Comparison of ENCODE assay signal across 20 mouse cellular contexts in genomic region chr4:141405314-141405622, GRCm38 (mm10). TPM values are rescaled to one million over a fixed set of nuclear protein-coding genes. Genes with fewer than 3 reads are reported as not detected.
DNase-seq lines count a peak whose midpoint lies in the region; ATAC-seq and TF ChIP-seq lines count a peak whose summit lies in the region.
"Had no signal": no experiment of that assay in that cellular context is flagged by ENCODE, and none has a peak within 500 bp of the region (broad histone marks: within the 10 kb centered on the region; RNA-seq: fewer than 3 reads in every experiment).

No protein-coding gene starts in this region.

- TF ChIP-seq CTCF in CH12.LX (conservative IDR thresholded peaks at IDR 0.05 in 1 of 2, IDR thresholded peaks at IDR 0.05 in 1 of 2; ENCODE audit: low read depth in 2 of 2, low read length in 2 of 2) (no peak), MEL (IDR thresholded peaks at IDR 0.05 in 2 of 3, conservative IDR thresholded peaks at IDR 0.05 in 1 of 3; ENCODE audit: control insufficient read depth in 1 of 3, insufficient read depth in 1 of 3, low read depth in 2 of 3, low read length in 3 of 3, poor library complexity in 1 of 3, severe bottlenecking in 1 of 3) (no peak)

- 0 out of 2 replicates have a peak, but pooled peaks have one; percentile 3 for ATAC-seq in heart, embryonic 14.5 days (ENCODE audit: insufficient number of reproducible peaks, insufficient read depth, low FRiP score, low read depth)
- ATAC-seq in midbrain, embryonic 11.5 days (ENCODE audit: low FRiP score): no peak; the same call in 1 of the 2 replicates
- ATAC-seq in midbrain, embryonic 13.5 days: no peak

- H3K79me2 ChIP-seq in CH12.LX (replicated peaks; ENCODE audit: control insufficient read depth, extremely low read depth, insufficient read depth, poor library complexity, severe bottlenecking): no peaks in the 10 kb centered on the region
- H3K79me2 ChIP-seq in MEL (ENCODE audit: control insufficient read depth, insufficient read depth, low read length, poor library complexity): no peaks in the 10 kb centered on the region

- no peaks in the 10 kb centered on the region for H3K9me3 ChIP-seq in heart, embryonic 14.5 days (ENCODE audit: control insufficient read depth, low read length)
- no peaks in the 10 kb centered on the region for H3K9me3 ChIP-seq in midbrain, embryonic 11.5 days (ENCODE audit: control insufficient read depth, low read length)
- no peaks in the 10 kb centered on the region for H3K9me3 ChIP-seq in midbrain, embryonic 13.5 days
- no peaks in the 10 kb centered on the region for H3K9me3 ChIP-seq in CH12.LX (replicated peaks; ENCODE audit: low read length)
- H3K9me3 ChIP-seq in MEL (replicated peaks; ENCODE audit: insufficient read depth, low read length): no peaks in the 10 kb centered on the region
- H3K9me3 ChIP-seq: embryonic facial prominence, embryonic 15.5 days; forebrain, embryonic 10.5 days; G1E; hindbrain, embryonic 12.5 days; intestine, embryonic 15.5 days had no signal

- in situ Hi-C loops in CH12.LX (cut with MboI; ENCODE audit: low pct_ligation_motif_present, low pct_unique_long_range_greater_than_20kb, low sequenced_read_pairs): loop anchor here (5.0 to 25.0 kb wide), 3 partner anchors 177 to 682 kb away; partner anchors contain the start of gene Tmem51

- no peak overlapping the region for H3K9ac ChIP-seq in heart, embryonic 14.5 days (ENCODE audit: low read length)
- no peak overlapping the region for H3K9ac ChIP-seq in midbrain, embryonic 11.5 days (ENCODE audit: low read length)
- H3K9ac ChIP-seq in midbrain, embryonic 13.5 days (replicated peaks): no peak overlapping the region
- H3K9ac ChIP-seq in CH12.LX (ENCODE audit: insufficient read depth, low read depth): no peak overlapping the region
- no peak overlapping the region for H3K9ac ChIP-seq in MEL (ENCODE audit: control insufficient read depth, low read depth, low read length, poor library complexity, severe bottlenecking)

- intact Hi-C loops in heart, postnatal 14 days (cut with DNase I): loop anchor here (1.0 to 2.0 kb wide), 3 partner anchors 25 to 170 kb away; no protein-coding TSS in a partner anchor

- H3K4me3 ChIP-seq in heart, embryonic 14.5 days (ENCODE audit: control insufficient read depth in 1 of 2, insufficient read depth in 1 of 2, low read depth in 1 of 2, low read length in 2 of 2): no peak overlapping the region
- no peak overlapping the region for H3K4me3 ChIP-seq in midbrain, embryonic 11.5 days (ENCODE audit: low read depth, low read length)
- no peak overlapping the region for H3K4me3 ChIP-seq in midbrain, embryonic 13.5 days (replicated peaks)
- H3K4me3 ChIP-seq in CH12.LX (replicated peaks in 1 of 3; ENCODE audit: low read depth in 2 of 3, low read length in 2 of 3, poor library complexity in 1 of 3): no peak overlapping the region
- H3K4me3 ChIP-seq in MEL (ENCODE audit: control insufficient read depth in 1 of 2, insufficient read depth in 1 of 2, low read depth in 2 of 2, low read length in 2 of 2): no peak overlapping the region
- H3K4me3 ChIP-seq: erythroblast, embryonic 14.5 days; gastrocnemius, adult 2 months; hindbrain, embryonic 12.5 days; intestine, embryonic 15.5 days had no signal

- TF ChIP-seq EP300 in CH12.LX (IDR thresholded peaks at IDR 0.05; ENCODE audit: low read length) (no peak), MEL (IDR thresholded peaks at IDR 0.05; ENCODE audit: low read depth in 1 of 2, low read length in 2 of 2) (no peak)

- H3K4me2 ChIP-seq in heart, embryonic 14.5 days (ENCODE audit: low read length): no peak overlapping the region
- no peak overlapping the region for H3K4me2 ChIP-seq in midbrain, embryonic 11.5 days
- H3K4me2 ChIP-seq in midbrain, embryonic 13.5 days (replicated peaks): no peak overlapping the region
- no peak overlapping the region for H3K4me2 ChIP-seq in CH12.LX (ENCODE audit: insufficient read depth, low read depth, poor library complexity, severe bottlenecking)

- no peak for TF ChIP-seq POLR2A in CH12.LX (IDR thresholded peaks at IDR 0.05; ENCODE audit: low read depth, low read length)
- no peak for TF ChIP-seq POLR2A in MEL (IDR thresholded peaks at IDR 0.05; ENCODE audit: control insufficient read depth in 1 of 2, insufficient read depth in 1 of 2, low read depth in 1 of 2, low read length in 2 of 2, poor library complexity in 1 of 2)

- TF ChIP-seq RAD21 in CH12.LX (IDR thresholded peaks at IDR 0.05; ENCODE audit: low read depth, low read length) (no peak), MEL (IDR thresholded peaks at IDR 0.05; ENCODE audit: low read depth, low read length) (no peak)

- WGBS in heart, embryonic 14.5 days: 85% methylated on average over 3 of the region's 3 CpGs
- 93% methylated on average over 3 of the region's 3 CpGs for WGBS in midbrain, embryonic 11.5 days
- WGBS in midbrain, embryonic 13.5 days: 86% methylated on average over 3 of the region's 3 CpGs

- no peak for DNase-seq in heart, postnatal 14 days
- DNase-seq in midbrain, embryonic 11.5 days (ENCODE audit: low spot score, missing footprints): peak; percentile 44
- DNase-seq in CH12.LX (ENCODE audit: extremely low read depth) (no peak), MEL (ENCODE audit: low read depth, low spot score) (no peak)
- no peak for DNase-seq in adrenal gland, adult 8-10 months

- peaks cover 21 to 22% of the 10 kb centered on the region in 2 experiments for H3K4me1 ChIP-seq in heart, embryonic 14.5 days (ENCODE audit: control insufficient read depth in 2 of 2, insufficient read depth in 2 of 2, low read length in 2 of 2)
- H3K4me1 ChIP-seq in midbrain, embryonic 11.5 days (ENCODE audit: control insufficient read depth, insufficient read depth, low read length): 0 out of 2 replicates have a peak, but pooled peaks cover 2% of the 10 kb centered on the region
- H3K4me1 ChIP-seq in midbrain, embryonic 13.5 days (replicated peaks): no peaks in the 10 kb centered on the region
- H3K4me1 ChIP-seq in CH12.LX (ENCODE audit: control insufficient read depth in 1 of 2, insufficient read depth in 2 of 2) (peaks cover 14 to 29% of the 10 kb centered on the region in 2 experiments), MEL (ENCODE audit: control insufficient read depth in 1 of 2, insufficient read depth in 2 of 2, low read length in 2 of 2) (no peaks in the 10 kb centered on the region)

- no peak overlapping the region for H3K27ac ChIP-seq in heart, embryonic 14.5 days (replicated peaks in 1 of 2; ENCODE audit: control insufficient read depth in 1 of 2, insufficient read depth in 1 of 2, low read depth in 2 of 2, low read length in 2 of 2)
- no peak overlapping the region for H3K27ac ChIP-seq in midbrain, embryonic 11.5 days (ENCODE audit: low read depth, low read length)
- no peak overlapping the region for H3K27ac ChIP-seq in midbrain, embryonic 13.5 days
- H3K27ac ChIP-seq in CH12.LX (ENCODE audit: insufficient read depth, low read depth) (no peak overlapping the region), MEL (ENCODE audit: control insufficient read depth, low read depth, low read length) (no peak overlapping the region)
- H3K27ac ChIP-seq: embryonic facial prominence, embryonic 15.5 days; forebrain, embryonic 10.5 days; gastrocnemius, adult 2 months; hindbrain, embryonic 12.5 days; intestine, embryonic 15.5 days had no signal

- no peaks in the 10 kb centered on the region for H3K27me3 ChIP-seq in heart, embryonic 14.5 days (ENCODE audit: control insufficient read depth, insufficient read depth, low read length)
- H3K27me3 ChIP-seq in midbrain, embryonic 11.5 days (ENCODE audit: control insufficient read depth, insufficient read depth, low read length): no peaks in the 10 kb centered on the region
- H3K27me3 ChIP-seq in midbrain, embryonic 13.5 days: peaks cover 6% of the 10 kb centered on the region; the same call in 1 of the 2 replicates
- H3K27me3 ChIP-seq in CH12.LX (replicated peaks) (peaks cover 11% of the 10 kb centered on the region), MEL (ENCODE audit: control insufficient read depth in 1 of 2, insufficient read depth in 2 of 2, low read length in 2 of 2) (no peaks in the 10 kb centered on the region)
- H3K27me3 ChIP-seq: embryonic facial prominence, embryonic 15.5 days had no signal

- dilution Hi-C loops in CH12.LX (cut with MboI; ENCODE audit: extremely low pct_ligation_motif_present, extremely low pct_unique_long_range_greater_than_20kb, low sequenced_read_pairs): no loop called here

- H3K36me3 ChIP-seq in heart, embryonic 14.5 days (ENCODE audit: control insufficient read depth, insufficient read depth, low read length): no peaks in the 10 kb centered on the region
- no peaks in the 10 kb centered on the region for H3K36me3 ChIP-seq in midbrain, embryonic 11.5 days (ENCODE audit: control insufficient read depth, insufficient read depth, low read length)
- no peaks in the 10 kb centered on the region for H3K36me3 ChIP-seq in midbrain, embryonic 13.5 days
- no peaks in the 10 kb centered on the region for H3K36me3 ChIP-seq in CH12.LX (replicated peaks in 1 of 2; ENCODE audit: control insufficient read depth in 1 of 2, insufficient read depth in 1 of 2, low read length in 1 of 2)
- H3K36me3 ChIP-seq in MEL (ENCODE audit: control insufficient read depth in 1 of 2, insufficient read depth in 2 of 2, low read length in 2 of 2): no peaks in the 10 kb centered on the region
- H3K36me3 ChIP-seq: embryonic facial prominence, embryonic 15.5 days; forebrain, embryonic 10.5 days; G1E; hindbrain, embryonic 12.5 days; intestine, embryonic 15.5 days had no signal

RNA-seq across cellular contexts. Expression of gene Clcnka, which starts 6.7 kb away (rescaled TPM):
- not detected in 2 replicates for polyA plus RNA-seq in heart, embryonic 14.5 days (2014; fragmentation: Nextera tagmentation; extraction: Ambion mirVana)
- not detected for total RNA-seq in heart, postnatal 14 days (2021)
- not detected in 2 replicates for polyA plus RNA-seq in midbrain, embryonic 11.5 days (2014; fragmentation: Nextera tagmentation; extraction: Ambion mirVana)
- 0.09 TPM in 1 of 2 replicates, not detected in the other for polyA plus RNA-seq in midbrain, embryonic 13.5 days (2015; fragmentation: Nextera tagmentation; extraction: Ambion mirVana)
- total RNA-seq in CH12.LX (2012; rRNA removed) (not detected in 2 replicates), CH12.LX (2014; rRNA removed) (not detected in 2 replicates), MEL (2012; rRNA removed) (not detected in 2 replicates)
- polyA plus RNA-seq in CH12.LX (2012; ENCODE audit: insufficient read length, low read depth) (not detected in 2 replicates), MEL (2012; ENCODE audit: insufficient read depth in 1 of 2, insufficient read length in 2 of 2, low read depth in 1 of 2, low replicate concordance in 2 of 2, missing spikeins in 1 of 2) (not detected)
- not detected for total RNA-seq in adrenal gland, adult 8-10 months (2022)
- total RNA-seq: adrenal gland, postnatal 14 days; G1E; gastrocnemius, adult 2 months; granulocyte monocyte progenitor cell, adult 5-6 weeks; heart, postnatal 4 days had no signal
- polyA plus RNA-seq: erythroblast, embryonic 14.5 days; forebrain, embryonic 14.5 days; G1E had no signal

RNA-seq across cellular contexts. Expression of gene Clcnkb, which starts 10.5 kb away (rescaled TPM):
- polyA plus RNA-seq in heart, embryonic 14.5 days (2014; fragmentation: Nextera tagmentation; extraction: Ambion mirVana): 0.26 and 1.1 TPM in 2 replicates
- 1 to 10 TPM in 1 of 2 experiments, under 1 TPM in 1; 0.83 to 1.5 TPM for total RNA-seq in heart, postnatal 14 days (2021)
- polyA plus RNA-seq in midbrain, embryonic 11.5 days (2014; fragmentation: Nextera tagmentation; extraction: Ambion mirVana): not detected in 2 replicates
- not detected in 2 replicates for polyA plus RNA-seq in midbrain, embryonic 13.5 days (2015; fragmentation: Nextera tagmentation; extraction: Ambion mirVana)
- total RNA-seq in CH12.LX (2012; rRNA removed) (0.51 and 1.1 TPM in 2 replicates), CH12.LX (2014; rRNA removed) (0.08 TPM in 2 replicates), MEL (2012; rRNA removed) (not detected in 2 replicates)
- polyA plus RNA-seq in CH12.LX (2012; ENCODE audit: insufficient read length, low read depth) (0.24 and 0.42 TPM in 2 replicates), MEL (2012; ENCODE audit: insufficient read depth in 1 of 2, insufficient read length in 2 of 2, low read depth in 1 of 2, low replicate concordance in 2 of 2, missing spikeins in 1 of 2) (not detected)
- not detected for total RNA-seq in adrenal gland, adult 8-10 months (2022)
- total RNA-seq: adrenal gland, postnatal 14 days; gastrocnemius, postnatal 25 days; granulocyte monocyte progenitor cell, adult 5-6 weeks had no signal
- polyA plus RNA-seq: embryonic facial prominence, embryonic 15.5 days; erythroblast, embryonic 14.5 days; forebrain, embryonic 10.5 days; forebrain, embryonic 14.5 days; G1E; hindbrain, embryonic 12.5 days; intestine, embryonic 15.5 days had no signal

RNA-seq across cellular contexts. Expression of gene Hspb7, which starts 15.3 kb away (rescaled TPM):
- 172 and 266 TPM in 2 replicates for polyA plus RNA-seq in heart, embryonic 14.5 days (2014; fragmentation: Nextera tagmentation; extraction: Ambion mirVana)
- 100 to 1,000 TPM; 760 to 902 TPM for total RNA-seq in heart, postnatal 14 days (2021)
- polyA plus RNA-seq in midbrain, embryonic 11.5 days (2014; fragmentation: Nextera tagmentation; extraction: Ambion mirVana): not detected in 2 replicates
- not detected in 2 replicates for polyA plus RNA-seq in midbrain, embryonic 13.5 days (2015; fragmentation: Nextera tagmentation; extraction: Ambion mirVana)
- 0.04 TPM in 1 of 2 replicates, not detected in the other for total RNA-seq in CH12.LX (2012; rRNA removed)
- not detected in 2 replicates for total RNA-seq in CH12.LX (2014; rRNA removed)
- not detected in 2 replicates for polyA plus RNA-seq in CH12.LX (2012; ENCODE audit: insufficient read length, low read depth)
- not detected in 2 replicates for total RNA-seq in MEL (2012; rRNA removed)
- not detected for polyA plus RNA-seq in MEL (2012; ENCODE audit: insufficient read depth in 1 of 2, insufficient read length in 2 of 2, low read depth in 1 of 2, low replicate concordance in 2 of 2, missing spikeins in 1 of 2)
- under 1 TPM; 0.38 to 0.97 (median 0.57) TPM for total RNA-seq in adrenal gland, adult 8-10 months (2022)
- total RNA-seq: G1E; granulocyte monocyte progenitor cell, adult 5-6 weeks had no signal
- polyA plus RNA-seq: erythroblast, embryonic 14.5 days; forebrain, embryonic 10.5 days; forebrain, embryonic 14.5 days; G1E; hindbrain, embryonic 12.5 days had no signal

RNA-seq across cellular contexts. Expression of gene Srarp, which starts 30.6 kb away (rescaled TPM):
- polyA plus RNA-seq in heart, embryonic 14.5 days (2014; fragmentation: Nextera tagmentation; extraction: Ambion mirVana): not detected in 2 replicates
- total RNA-seq in heart, postnatal 14 days (2021): under 1 TPM; 0.34 to 0.43 TPM
- not detected in 2 replicates for polyA plus RNA-seq in midbrain, embryonic 11.5 days (2014; fragmentation: Nextera tagmentation; extraction: Ambion mirVana)
- not detected in 2 replicates for polyA plus RNA-seq in midbrain, embryonic 13.5 days (2015; fragmentation: Nextera tagmentation; extraction: Ambion mirVana)
- not detected in 2 replicates for total RNA-seq in CH12.LX (2012; rRNA removed)
- total RNA-seq in CH12.LX (2014; rRNA removed): not detected in 2 replicates
- polyA plus RNA-seq in CH12.LX (2012; ENCODE audit: insufficient read length, low read depth): not detected in 2 replicates
- total RNA-seq in MEL (2012; rRNA removed): not detected in 2 replicates
- polyA plus RNA-seq in MEL (2012; ENCODE audit: insufficient read depth in 1 of 2, insufficient read length in 2 of 2, low read depth in 1 of 2, low replicate concordance in 2 of 2, missing spikeins in 1 of 2): not detected
- total RNA-seq in adrenal gland, adult 8-10 months (2022): under 1 TPM in 1 of 4 experiments, not detected in 3; 0.68 TPM
- total RNA-seq: adrenal gland, postnatal 14 days; G1E; granulocyte monocyte progenitor cell, adult 5-6 weeks; heart, postnatal 4 days had no signal
- polyA plus RNA-seq: embryonic facial prominence, embryonic 15.5 days; erythroblast, embryonic 14.5 days; forebrain, embryonic 10.5 days; G1E; heart, embryonic 11.5 days; hindbrain, embryonic 12.5 days; intestine, embryonic 15.5 days had no signal

RNA-seq across cellular contexts. Expression of gene Fam131c, which starts 37.2 kb away (rescaled TPM):
- 0.88 and 0.92 TPM in 2 replicates for polyA plus RNA-seq in heart, embryonic 14.5 days (2014; fragmentation: Nextera tagmentation; extraction: Ambion mirVana)
- total RNA-seq in heart, postnatal 14 days (2021): under 1 TPM; 0.15 to 0.65 TPM
- polyA plus RNA-seq in midbrain, embryonic 11.5 days (2014; fragmentation: Nextera tagmentation; extraction: Ambion mirVana): 2.2 and 2.9 TPM in 2 replicates
- 7.8 and 10.1 TPM in 2 replicates for polyA plus RNA-seq in midbrain, embryonic 13.5 days (2015; fragmentation: Nextera tagmentation; extraction: Ambion mirVana)
- not detected in 2 replicates for total RNA-seq in CH12.LX (2012; rRNA removed)
- not detected in 2 replicates for total RNA-seq in CH12.LX (2014; rRNA removed)
- not detected in 2 replicates for polyA plus RNA-seq in CH12.LX (2012; ENCODE audit: insufficient read length, low read depth)
- not detected in 2 replicates for total RNA-seq in MEL (2012; rRNA removed)
- polyA plus RNA-seq in MEL (2012; ENCODE audit: insufficient read depth in 1 of 2, insufficient read length in 2 of 2, low read depth in 1 of 2, low replicate concordance in 2 of 2, missing spikeins in 1 of 2): not detected
- 1 to 10 TPM; 1.2 to 5.7 (median 2.8) TPM for total RNA-seq in adrenal gland, adult 8-10 months (2022)
- total RNA-seq: G1E; granulocyte monocyte progenitor cell, adult 5-6 weeks had no signal
- polyA plus RNA-seq: erythroblast, embryonic 14.5 days; G1E had no signal

Comparison
In these comparisons a context has a peak if more than half of its experiments do, and no peak if none do; other contexts are left out.
1. RNA of gene Hspb7, which starts 15.3 kb away (polyA plus RNA-seq): 172 to 266 TPM in heart, embryonic 14.5 days; not detected in CH12.LX, not detected in midbrain, embryonic 11.5 days, not detected in midbrain, embryonic 13.5 days and not detected in MEL; every median in the first group is over 100 times any median in the second.